Mouse (Mus musculus) heart, postnatal 0 days (tissue): ENCODE results near the gene Hmgcl. TPM values are rescaled to one million over a fixed set of nuclear protein-coding genes. Genes with fewer than 3 reads are reported as not detected.

Experiments used
- ATAC-seq: fragments of 200-750 bp; cut with Nextera tagmentation; 2 replicates; pipeline ENCODE4 v1.8.0; 2017; ENCODE audit warnings: low read depth, moderate number of reproducible peaks, moderate library complexity; ENCODE audit not compliant: insufficient read depth
- DNase-seq: peaks from one replicate; pipeline ENCODE4 v3.0.0-alpha.2; 2016; ENCODE audit warnings: low spot score
- H3K27ac ChIP-seq: fragments of 300-500 bp; sonication (generic); 2 replicates; pipeline ENCODE4 v1.5.1; 2014; ENCODE audit warnings: low read depth, mild to moderate bottlenecking
- H3K27me3 ChIP-seq: fragments of 300-500 bp; sonication (generic); 2 replicates; pipeline ENCODE4 v1.6.1; 2014; ENCODE audit warnings: low read length, mixed read lengths; ENCODE audit not compliant: control insufficient read depth, insufficient read depth
- H3K36me3 ChIP-seq: fragments of 300-500 bp; sonication (generic); replicated peaks from 2 replicates; pipeline ENCODE4 v1.6.1; 2014; ENCODE audit warnings: low read length, mixed read lengths; ENCODE audit not compliant: control insufficient read depth, insufficient read depth
- H3K4me1 ChIP-seq: fragments of 300-500 bp; sonication (generic); 2 replicates; pipeline ENCODE4 v1.6.1; 2014; ENCODE audit warnings: antibody characterized with exemption; ENCODE audit not compliant: control insufficient read depth, insufficient read depth
- H3K4me2 ChIP-seq: fragments of 300-500 bp; sonication (generic); 2 replicates; pipeline ENCODE4 v1.6.1; 2014; ENCODE audit warnings: low read depth, mild to moderate bottlenecking, low read length, moderate library complexity
- H3K4me3 ChIP-seq: fragments of 300-500 bp; sonication (generic); 2 replicates; pipeline ENCODE4 v1.5.1; 2014; ENCODE audit warnings: low read depth, low read length
- H3K9ac ChIP-seq: fragments of 300-500 bp; sonication (generic); replicated peaks from 2 replicates; pipeline ENCODE4 v1.6.1; 2014; ENCODE audit warnings: low read depth, low read length, mixed read lengths
- H3K9me3 ChIP-seq: fragments of 300-500 bp; sonication (generic); replicated peaks from 2 replicates; pipeline ENCODE4 v1.6.1; 2016; ENCODE audit warnings: low read length; ENCODE audit not compliant: control insufficient read depth
- CTCF ChIP-seq: IDR thresholded peaks from 2 replicates; pipeline ENCODE4 v1.5.1; 2016; ENCODE audit warnings: antibody characterized with exemption, control low read depth, low read depth
- EP300 ChIP-seq: IDR thresholded peaks from 2 replicates; pipeline ENCODE4 v1.6.1; 2016; ENCODE audit warnings: antibody characterized with exemption, low read depth
- WGBS: fragments of 180-500 bp; shearing (Covaris S2); extraction: QIAGEN DNeasy Blood & Tissue Kit; methylation state at CpG from one replicate; pipeline ENCODE4 v1.1.7; 2014; 5-methylcytosine and 5-hydroxymethylcytosine counted together
- polyA plus RNA-seq: library from polyadenylated mRNA; unstranded; fragments of >200 nt; fragmentation: Nextera tagmentation; extraction: Ambion mirVana; gene quantifications from 2 replicates; pipeline ENCODE4 v1.2.1, GENCODE M21; 2015
- total RNA-seq: library from RNA; depleted of rRNA; stranded (reverse); fragments of >200 nt; gene quantifications from 2 replicates; pipeline ENCODE4 v1.2.3, GENCODE M21; 2014; ENCODE audit warnings: low replicate concordance

The Hmgcl gene
- total and polyA plus RNA-seq, 2 experiments from 2014 or later, result 48.8 to 101 TPM

- no peak for ATAC-seq
- 90% methylated on average over 8 of the region's 8 CpGs for WGBS
- TF ChIP-seq CTCF, result no peak
- TF ChIP-seq EP300, result no peak
- H3K9ac ChIP-seq, result no peak overlapping the region
- H3K4me1 ChIP-seq, result peaks cover 14% of the 10 kb centered on the region
- H3K27me3 ChIP-seq, result no peaks in the 10 kb centered on the region
- peaks cover 20% of the 10 kb centered on the region for H3K36me3 ChIP-seq
- DNase-seq, result no peak
- H3K4me2 ChIP-seq, result no peak overlapping the region
- H3K27ac ChIP-seq, result no peak overlapping the region
- no peaks in the 10 kb centered on the region for H3K9me3 ChIP-seq
- no peak overlapping the region for H3K4me3 ChIP-seq
Observed at GRCm38 (mm10) chr4:135948142-135948541, 1.9 kb downstream of the Hmgcl start.

GRCm38 (mm10) chr4:135949475-135949874, 3.2 kb downstream of the Hmgcl start:
- TF ChIP-seq CTCF (no peak), EP300 (no peak)
- H3K27me3 ChIP-seq, result no peaks in the 10 kb centered on the region
- H3K4me2 ChIP-seq, result no peak overlapping the region
- WGBS, result 65% methylated on average over 10 of the region's 10 CpGs
- H3K9ac ChIP-seq, result no peak overlapping the region
- DNase-seq, result no peak
- H3K4me3 ChIP-seq, result no peak overlapping the region
- H3K4me1 ChIP-seq, result peaks cover 9% of the 10 kb centered on the region; the same call in 1 of the 2 replicates
- H3K36me3 ChIP-seq, result peaks cover 27% of the 10 kb centered on the region
- no peak for ATAC-seq
- no peaks in the 10 kb centered on the region for H3K9me3 ChIP-seq
- peak overlapping the region; percentile 50; the same call in 1 of the 2 replicates for H3K27ac ChIP-seq

GRCm38 (mm10) chr4:135949911-135950310, 3.7 kb downstream of the Hmgcl start:
- H3K4me2 ChIP-seq, result no peak overlapping the region
- DNase-seq, result no peak
- no peak overlapping the region for H3K9ac ChIP-seq
- TF ChIP-seq CTCF, result no peak
- no peak for TF ChIP-seq EP300
- H3K27me3 ChIP-seq, result no peaks in the 10 kb centered on the region
- WGBS, result 33% methylated on average over 6 of the region's 6 CpGs
- H3K27ac ChIP-seq, result peak overlapping the region; percentile 50; the same call in 1 of the 2 replicates
- peak; percentile 40 for ATAC-seq
- H3K9me3 ChIP-seq, result no peaks in the 10 kb centered on the region
- no peak overlapping the region for H3K4me3 ChIP-seq
- peaks cover 32% of the 10 kb centered on the region for H3K36me3 ChIP-seq
- peaks cover 9% of the 10 kb centered on the region; the same call in 1 of the 2 replicates for H3K4me1 ChIP-seq

- no peak for ATAC-seq
- Histone ChIP-seq H3K9me3 (no peaks in the 10 kb centered on the region), H3K27me3 (no peaks in the 10 kb centered on the region), H3K9ac (no peak overlapping the region), H3K4me2 (no peak overlapping the region), H3K4me1 (peaks cover 9% of the 10 kb centered on the region; the same call in 1 of the 2 replicates), H3K27ac (peak overlapping the region; percentile 50; the same call in 1 of the 2 replicates), H3K36me3 (peaks cover 35% of the 10 kb centered on the region), H3K4me3 (no peak overlapping the region)
- TF ChIP-seq EP300 (no peak), CTCF (no peak)
- DNase-seq, result no peak
- WGBS, result 75% methylated on average over 6 of the region's 6 CpGs
Observed at GRCm38 (mm10) chr4:135950365-135950764, 4.1 kb downstream of the Hmgcl start.

GRCm38 (mm10) chr4:135951505-135951904, 5.3 kb downstream of the Hmgcl start:
- H3K4me1 ChIP-seq, result peaks cover 4% of the 10 kb centered on the region; the same call in 1 of the 2 replicates
- H3K36me3 ChIP-seq, result peaks cover 45% of the 10 kb centered on the region
- 0 out of 2 replicates have a peak, but pooled peaks have one; percentile 2 for TF ChIP-seq CTCF
- no peak for TF ChIP-seq EP300
- no peak for ATAC-seq
- H3K9ac ChIP-seq, result no peak overlapping the region
- DNase-seq, result no peak
- no peak overlapping the region for H3K27ac ChIP-seq
- no peak overlapping the region for H3K4me2 ChIP-seq
- WGBS, result 91% methylated on average over 3 of the region's 3 CpGs
- no peak overlapping the region for H3K4me3 ChIP-seq
- H3K9me3 ChIP-seq, result no peaks in the 10 kb centered on the region
- no peaks in the 10 kb centered on the region for H3K27me3 ChIP-seq

GRCm38 (mm10) chr4:135953179-135953578, 6.9 kb downstream of the Hmgcl start:
- Histone ChIP-seq H3K4me1 (peaks cover 4% of the 10 kb centered on the region; the same call in 1 of the 2 replicates), H3K9me3 (no peaks in the 10 kb centered on the region), H3K4me3 (no peak overlapping the region), H3K4me2 (no peak overlapping the region), H3K9ac (no peak overlapping the region), H3K36me3 (peaks cover 51% of the 10 kb centered on the region), H3K27ac (no peak overlapping the region), H3K27me3 (no peaks in the 10 kb centered on the region)
- no peak for ATAC-seq
- DNase-seq, result no peak
- no peak for TF ChIP-seq EP300
- no peak for TF ChIP-seq CTCF
- WGBS, result 84% methylated on average over 3 of the region's 3 CpGs
